Mouse (Mus musculus) neutrophil, adult 5-6 weeks (primary cell): Measurements from ENCODE around the gene 4933427D14Rik. TPM values are rescaled to one million over a fixed set of nuclear protein-coding genes. Genes with fewer than 3 reads are reported as not detected.
A peak's percentile ranks its signal among the peaks of the same experiment; 100 is the strongest.
"Not testable (repeated sequence)": the region's sequence is repeated elsewhere in the genome, so short reads cannot be mapped to it uniquely, and the experiment has no call there.

ENCODE experiments used
- ATAC-seq: fragments of 151-379, 151-347 bp; 2 replicates; pipeline ENCODE4 v1.8.0; 2017; ENCODE audit warnings: mild to moderate bottlenecking, moderate TSS enrichment; ENCODE audit not compliant: insufficient number of reproducible peaks, poor library complexity, low FRiP score, severe bottlenecking; ENCODE audit errors: extremely low read depth
- total RNA-seq: library from RNA; stranded (forward); fragments of 200-1000 nt; gene quantifications from 2 replicates; pipeline ENCODE4 v1.2.3, GENCODE M21; 2017

Gene 4933427D14Rik
- total RNA-seq, 1 experiment from 2014 or later, result 25.4 TPM

- ATAC-seq, result peak; percentile 13; the same call in 1 of the 2 replicates
Observed at GRCm38 (mm10) chr11:72206341-72207203, 687 bp downstream of the 4933427D14Rik start, which contains the start of gene Gm43951. Gm43951 (minus strand) TSS chr11:72206840.

GRCm38 (mm10) chr11:72205256-72205655 lies 2.0 kb downstream of the 4933427D14Rik start:
- no peak for ATAC-seq

GRCm38 (mm10) chr11:72203440-72203839 lies 3.8 kb downstream of the 4933427D14Rik start:
- ATAC-seq, result no peak

- ATAC-seq, result no peak
Observed at GRCm38 (mm10) chr11:72196506-72196905, 10.8 kb downstream of the 4933427D14Rik start.

- no peak for ATAC-seq
Observed at GRCm38 (mm10) chr11:72194259-72194658, 13.0 kb downstream of the 4933427D14Rik start.

- ATAC-seq, result no peak
Observed at GRCm38 (mm10) chr11:72190857-72191256, 16.4 kb downstream of the 4933427D14Rik start.

GRCm38 (mm10) chr11:72184252-72184651 lies 23.0 kb downstream of the 4933427D14Rik start:
- ATAC-seq, result no peak

GRCm38 (mm10) chr11:72181136-72181535 lies 26.1 kb downstream of the 4933427D14Rik start:
- ATAC-seq, result no peak

- no peak for ATAC-seq
Observed at GRCm38 (mm10) chr11:72180556-72180955, 26.7 kb downstream of the 4933427D14Rik start.

- ATAC-seq, result no peak
Observed at GRCm38 (mm10) chr11:72176553-72176952, 30.7 kb downstream of the 4933427D14Rik start.

GRCm38 (mm10) chr11:72175966-72176365 lies 31.3 kb downstream of the 4933427D14Rik start:
- ATAC-seq, result no peak

- no peak for ATAC-seq
Observed at GRCm38 (mm10) chr11:72174721-72175120, 32.5 kb downstream of the 4933427D14Rik start.

GRCm38 (mm10) chr11:72173506-72173905 lies 33.8 kb downstream of the 4933427D14Rik start:
- ATAC-seq, result no peak

- not testable (repeated sequence) for ATAC-seq
Observed at GRCm38 (mm10) chr11:72171906-72172305, 35.4 kb downstream of the 4933427D14Rik start.

GRCm38 (mm10) chr11:72169871-72170270 lies 37.4 kb downstream of the 4933427D14Rik start:
- no peak for ATAC-seq

GRCm38 (mm10) chr11:72163198-72163597 lies 44.1 kb downstream of the 4933427D14Rik start:
- no peak for ATAC-seq

GRCm38 (mm10) chr11:72156624-72157023 lies 50.6 kb downstream of the 4933427D14Rik start:
- ATAC-seq, result no peak

- no peak for ATAC-seq
Observed at GRCm38 (mm10) chr11:72155981-72156428, 51.3 kb downstream of the 4933427D14Rik start.

GRCm38 (mm10) chr11:72155186-72155980 lies 51.9 kb downstream of the 4933427D14Rik start:
- ATAC-seq, result no peak
